Mouse (Mus musculus): ENCODE results near the gene Klrb1b. TPM values are rescaled to one million over a fixed set of nuclear protein-coding genes. Genes with fewer than 3 reads are reported as not detected.
"Not testable (repeated sequence)": the region's sequence is repeated elsewhere in the genome, so short reads cannot be mapped to it uniquely, and the experiment has no call there.

Klrb1b gene
- polyA plus RNA-seq, 1 experiment, result 0.79 TPM

- no peak for DNase-seq (ENCODE audit: low read depth, low spot score)
- under 1% methylated on average over 20 of the region's 20 CpGs for WGBS
These were observed 16.3 kb upstream of the Klrb1b start for GRCm38 (mm10) chr6:128842356-128842944.

DNA sequence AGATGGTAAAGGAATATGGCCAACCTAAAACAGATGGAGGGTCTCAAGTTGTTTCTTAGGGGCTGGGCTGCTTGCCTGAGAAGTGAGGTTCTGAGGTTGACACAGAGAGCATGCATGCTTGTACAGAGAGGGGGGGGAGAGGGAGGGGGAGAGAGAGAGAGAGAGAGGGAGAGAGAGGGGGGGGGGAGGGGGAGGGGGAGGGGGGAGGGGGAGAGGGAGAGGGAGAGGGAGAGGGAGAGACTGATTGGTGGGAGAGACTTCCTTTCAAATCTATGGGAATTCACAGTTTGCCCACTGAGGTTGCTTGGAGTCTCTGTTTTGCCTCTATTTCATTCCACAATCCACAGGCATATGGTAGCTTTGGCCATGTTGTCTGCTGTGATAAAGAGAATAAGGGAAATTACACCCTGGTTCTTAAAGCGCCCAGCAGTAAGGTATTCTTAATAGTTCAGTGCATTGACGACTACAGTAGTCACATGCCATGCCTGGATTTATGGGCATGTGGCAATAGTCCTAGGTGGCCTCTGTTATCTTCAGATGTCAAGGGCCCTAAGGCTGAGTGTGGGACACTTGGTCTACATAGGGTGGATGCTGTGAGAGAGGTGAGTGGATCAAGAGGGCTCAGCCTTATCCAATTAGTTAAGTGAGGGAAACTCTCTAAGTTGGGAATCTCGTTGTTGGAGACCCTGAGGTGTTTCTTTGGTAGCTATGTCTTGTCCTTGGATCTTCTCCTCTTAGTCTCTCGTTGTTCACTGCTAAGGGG, 15.4 kb upstream of the Klrb1b start:
- 56% methylated on average over 4 of the region's 4 CpGs for WGBS
- DNase-seq (ENCODE audit: low read depth, low spot score), result no peak

- not testable (repeated sequence) for DNase-seq (ENCODE audit: low read depth, low spot score)
- 86% methylated on average over 3 of the region's 3 CpGs for WGBS
These were observed 14.5 kb upstream of the Klrb1b start for GRCm38 (mm10) chr6:128840669-128841068.

DNA sequence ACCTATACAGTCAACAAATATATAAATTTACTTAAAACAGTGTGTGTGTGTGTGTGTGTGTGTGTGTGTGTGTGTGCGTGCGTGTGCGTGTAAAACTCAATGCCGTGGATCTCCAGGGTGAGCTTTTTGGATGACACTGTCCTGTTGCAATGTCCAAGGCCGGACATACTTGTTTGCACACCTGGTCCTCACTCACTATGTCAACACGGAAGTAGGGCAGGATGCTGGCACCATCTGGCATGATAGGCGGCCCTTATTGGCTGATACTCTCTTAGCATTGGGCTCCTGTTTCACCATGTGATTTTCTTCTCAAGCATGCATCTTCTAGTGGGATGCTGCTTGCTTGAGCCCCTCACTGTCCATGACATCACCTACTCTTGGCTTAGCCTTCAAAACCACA, 13.8 kb upstream of the Klrb1b start:
- 33% methylated on average over 7 of the region's 7 CpGs for WGBS
- DNase-seq (ENCODE audit: low read depth, low spot score), result no peak

DNA sequence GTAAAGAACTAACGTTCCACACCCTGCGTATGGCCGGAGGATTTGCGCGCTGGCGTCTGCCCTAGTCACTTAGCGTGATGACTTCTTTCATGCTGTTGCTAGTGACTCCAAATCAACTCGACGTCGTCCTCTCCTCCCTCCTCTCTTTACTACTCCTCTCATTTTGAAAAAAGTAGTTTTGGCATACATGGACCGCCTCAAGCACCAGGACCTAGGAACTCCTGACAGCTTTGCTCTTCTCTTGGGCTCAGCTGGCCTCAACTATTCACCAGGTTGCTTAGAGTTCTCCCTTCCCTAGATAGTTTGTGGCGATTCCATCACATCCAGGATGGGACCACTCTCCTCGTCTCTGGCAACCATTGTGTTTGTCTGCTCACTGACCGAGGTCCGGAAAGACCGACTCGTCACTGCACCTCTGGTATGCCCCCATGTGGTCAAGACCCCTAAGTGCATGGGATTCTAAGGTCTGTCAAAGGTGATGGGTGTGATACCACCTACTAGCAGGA, 13.2 kb upstream of the Klrb1b start:
- 4% methylated on average over 17 of the region's 17 CpGs for WGBS
- no peak for DNase-seq (ENCODE audit: low read depth, low spot score)

GRCm38 (mm10) chr6:128838342-128839265, 12.5 kb upstream of the Klrb1b start:
- DNase-seq (ENCODE audit: low read depth, low spot score), result no peak
- WGBS, result 2% methylated on average over 49 of the region's 49 CpGs

DNA sequence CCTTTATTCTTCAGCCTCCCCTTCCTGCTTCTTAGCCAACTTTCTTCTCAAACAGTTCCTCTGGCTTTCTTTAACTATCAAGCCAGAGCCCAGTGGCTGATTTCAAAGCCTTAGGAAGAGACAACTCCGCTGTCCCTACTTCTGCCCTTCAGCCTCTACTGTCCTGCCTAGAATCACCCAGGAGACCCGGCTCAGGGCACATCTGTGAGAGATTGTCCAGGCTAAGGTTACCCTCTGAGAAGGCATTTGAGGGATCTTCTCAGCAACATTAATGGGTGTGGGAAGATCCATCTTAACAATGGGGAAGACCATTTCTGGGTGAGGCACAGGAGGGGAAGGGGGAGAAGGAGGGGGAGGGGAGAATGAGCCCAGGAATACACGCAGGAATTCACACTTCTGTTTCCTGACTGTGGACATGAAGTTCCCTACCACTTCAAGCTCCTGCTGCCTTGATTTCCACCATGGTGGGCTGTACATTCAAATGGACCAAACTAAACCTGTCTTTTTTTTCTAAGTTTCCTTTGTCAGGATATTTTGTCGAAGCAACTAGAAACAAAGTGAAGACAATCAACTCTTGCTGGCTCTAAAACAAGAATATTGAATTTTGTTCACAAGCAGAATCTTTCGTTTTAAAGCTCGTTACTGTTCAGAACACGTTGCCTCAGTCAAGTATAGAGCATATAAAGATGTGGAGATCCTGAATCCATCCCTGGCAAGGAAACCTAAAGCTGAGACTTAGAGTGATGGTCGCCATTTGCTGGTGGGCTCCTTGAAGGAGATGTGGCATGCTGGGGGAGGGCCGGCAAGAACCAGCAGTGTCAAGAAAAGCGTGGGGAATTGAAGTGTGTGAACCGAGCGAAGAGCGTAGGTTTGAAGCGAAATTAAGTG, 11.6 kb upstream of the Klrb1b start:
- 8% methylated on average over 14 of the region's 14 CpGs for WGBS

GRCm38 (mm10) chr6:128836955-128837334, 10.8 kb upstream of the Klrb1b start:
- no peak for DNase-seq (ENCODE audit: low read depth, low spot score)
- 89% methylated on average over 6 of the region's 6 CpGs for WGBS

More for the DNA sequence above, 11.6 kb upstream of the Klrb1b start:
- DNase-seq (ENCODE audit: low read depth, low spot score), result no peak

- DNase-seq (ENCODE audit: low read depth, low spot score), result no peak
- whole genome bisulfite sequencing, result 86% methylated on average over 8 of the region's 8 CpGs
These were observed 10.2 kb upstream of the Klrb1b start for GRCm38 (mm10) chr6:128836191-128836954.

DNA sequence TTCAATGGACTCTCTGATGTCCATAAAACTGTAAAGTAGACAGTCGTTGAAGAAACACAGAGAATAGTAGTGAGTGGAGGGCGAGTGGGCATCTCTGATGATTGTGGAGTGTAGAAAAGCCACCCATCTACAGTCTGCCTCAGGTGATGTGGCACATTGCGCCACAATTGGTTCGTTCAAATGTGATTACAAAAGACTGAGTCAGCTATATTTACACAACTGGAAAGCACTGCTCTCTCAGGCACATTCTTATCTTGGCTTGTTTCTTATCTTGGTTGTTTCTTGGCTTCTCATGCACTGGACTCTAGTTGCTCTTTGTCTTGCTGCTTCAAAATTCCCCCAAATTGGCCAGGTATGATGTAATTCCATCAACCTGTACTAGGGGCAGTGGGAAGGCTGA, 9.4 kb upstream of the Klrb1b start:
- WGBS, result 28% methylated on average over 4 of the region's 4 CpGs
- no peak for DNase-seq (ENCODE audit: low read depth, low spot score)

GRCm38 (mm10) chr6:128833046-128833445, 6.9 kb upstream of the Klrb1b start:
- 81% methylated on average over 10 of the region's 10 CpGs for WGBS
- no peak for DNase-seq (ENCODE audit: low read depth, low spot score)

DNA sequence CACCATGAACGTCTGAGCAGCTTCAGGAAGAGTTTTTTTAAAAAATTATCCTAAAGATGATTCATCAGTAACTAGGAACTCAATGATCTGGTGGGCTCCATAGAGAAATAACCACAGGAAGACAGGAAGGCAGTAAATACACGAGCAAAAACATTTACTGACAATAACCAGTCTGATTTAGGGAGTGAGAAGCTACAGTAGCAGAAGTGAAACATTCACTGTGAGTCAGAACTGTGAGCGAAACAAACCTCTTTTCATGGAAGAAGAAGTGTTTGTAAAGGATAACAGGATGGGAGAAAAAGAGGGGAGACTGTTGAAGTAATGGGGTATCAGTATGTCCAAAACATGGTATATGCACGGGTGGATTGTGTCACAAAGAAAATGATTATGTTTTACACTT, 3.7 kb upstream of the Klrb1b start:
- WGBS, result 58% methylated on average over 4 of the region's 4 CpGs

DNA sequence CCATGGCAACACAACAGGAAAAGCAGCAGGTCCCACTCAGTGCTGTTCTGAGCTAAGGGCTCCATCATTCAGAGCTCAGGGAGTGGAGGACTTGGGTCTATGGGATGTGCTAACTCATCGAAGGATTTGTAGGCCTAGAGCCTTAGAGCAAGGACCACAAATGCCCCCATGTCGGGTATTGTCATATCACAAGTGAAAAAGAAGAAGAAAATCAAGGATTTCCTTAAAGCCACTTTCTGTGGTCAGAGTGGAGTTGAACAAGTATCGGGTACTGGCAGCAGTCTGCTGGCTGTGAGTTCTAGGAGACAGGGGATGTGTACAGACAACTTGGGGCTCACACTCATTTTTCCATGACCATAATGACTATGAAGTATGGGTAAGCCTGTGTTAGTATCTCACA, 650 bp upstream of the Klrb1b start:
- no peak for DNase-seq (ENCODE audit: low read depth, low spot score)
- 86% methylated on average over 3 of the region's 3 CpGs for WGBS

More for the DNA sequence above, 3.7 kb upstream of the Klrb1b start:
- DNase-seq (ENCODE audit: low read depth, low spot score), result no peak

GRCm38 (mm10) chr6:128818083-128818802, 7.9 kb downstream of the Klrb1b start:
- WGBS, result 66% methylated on average over 4 of the region's 4 CpGs
- no peak for DNase-seq (ENCODE audit: low read depth, low spot score)

- WGBS, result 62% methylated on average over 5 of the region's 5 CpGs
- peak; percentile 33 for DNase-seq (ENCODE audit: low read depth, low spot score)
These were observed 17.6 kb downstream of the Klrb1b start for GRCm38 (mm10) chr6:128808532-128808931.

DNA sequence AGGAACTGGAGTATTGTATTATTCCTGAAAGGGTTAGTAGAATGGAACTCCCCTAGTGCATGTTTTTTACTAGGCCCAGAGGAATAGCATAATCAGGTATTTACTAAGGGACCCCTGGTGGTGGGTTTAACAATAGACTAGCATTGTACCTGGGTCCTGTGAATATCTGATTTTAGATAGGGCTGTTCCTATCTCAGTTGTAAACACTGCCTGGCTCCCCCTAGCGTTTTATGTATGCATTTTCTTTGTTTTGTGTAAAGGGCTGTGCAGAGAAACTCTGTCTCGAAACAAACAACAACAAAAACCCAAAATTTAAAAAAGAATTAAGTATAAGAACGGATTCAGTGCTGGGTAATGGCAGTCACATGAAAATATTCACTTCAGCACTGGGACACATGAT, 19.1 kb downstream of the Klrb1b start:
- 72% methylated on average over 3 of the region's 3 CpGs for WGBS
- DNase-seq (ENCODE audit: low read depth, low spot score), result no peak

DNA sequence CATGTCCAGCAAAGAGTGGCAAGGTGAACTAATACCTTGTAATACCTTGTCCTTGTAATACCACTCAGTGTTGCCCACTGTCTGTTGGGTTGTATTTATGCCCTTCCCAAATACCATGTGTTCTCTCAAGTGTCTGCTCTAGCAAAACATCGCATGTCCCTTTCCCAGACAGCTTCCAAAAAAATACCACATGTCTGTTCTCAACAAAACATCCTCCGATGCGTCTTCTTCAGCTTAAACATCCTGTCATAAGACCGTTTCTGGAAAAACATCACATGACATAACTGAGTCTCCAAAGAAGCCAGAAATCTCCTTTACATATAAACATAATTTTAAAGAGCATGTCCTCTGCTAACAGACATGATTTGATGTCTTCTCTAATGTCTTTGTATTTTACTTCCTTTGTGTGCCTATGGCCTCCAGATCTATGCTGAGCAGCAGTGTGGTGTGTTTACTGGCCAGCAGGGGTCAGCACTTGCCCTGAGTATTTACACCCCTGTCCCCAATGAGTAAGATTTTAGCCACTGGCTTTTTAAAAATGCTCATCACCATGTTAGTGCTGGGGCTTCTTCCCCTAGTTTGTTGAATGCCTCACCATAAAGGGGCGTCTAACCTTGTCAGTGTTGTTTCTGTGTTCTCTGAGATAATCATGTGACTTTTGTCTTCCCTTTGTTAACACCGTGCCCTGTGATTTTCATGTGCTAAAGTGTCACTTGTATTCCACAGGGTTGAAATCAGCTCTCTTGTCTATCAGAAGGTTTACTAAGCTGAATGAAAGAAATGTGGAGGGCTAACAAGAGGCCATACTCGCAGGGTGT, 21.1 kb downstream of the Klrb1b start:
- WGBS, result 62% methylated on average over 7 of the region's 7 CpGs
- DNase-seq (ENCODE audit: low read depth, low spot score), result not testable (repeated sequence)
